Mouse (Mus musculus) myocyte (in vitro differentiated cells): ENCODE measurements at regions not wholly inside any gene's neighbourhood (a gene's known extent, or its start where the extent isn't known, plus 50 kb on each side); places are given as distances from the start of the nearest gene placed in this dataset.

Experiments
- CEBPB ChIP-seq: IDR thresholded peaks from 2 replicates; pipeline ENCODE4 v1.6.1; 2011; ENCODE audit warnings: mild to moderate bottlenecking, moderate library complexity; ENCODE audit not compliant: poor library complexity, insufficient read depth, severe bottlenecking
- E2F4 ChIP-seq: IDR thresholded peaks from one replicate; pipeline ENCODE4 v1.6.1; 2011; ENCODE audit warnings: mild to moderate bottlenecking, control low read depth, moderate library complexity; ENCODE audit not compliant: insufficient read depth
- MAX ChIP-seq: IDR thresholded peaks from one replicate; pipeline ENCODE4 v1.6.1; 2011; ENCODE audit warnings: low read depth, mild to moderate bottlenecking, control low read depth
- MYOD1 ChIP-seq, 3 experiments: IDR thresholded peaks; one replicate each; pipeline ENCODE4 v1.6.1; 2011; ENCODE audit warnings: control low read depth in 2 of 3, low read depth in 2 of 3, mild to moderate bottlenecking in 2 of 3, moderate library complexity in 1 of 3; ENCODE audit not compliant: insufficient read length in 2 of 3, control insufficient read depth in 1 of 3
- MYOG ChIP-seq, 3 experiments: IDR thresholded peaks; one replicate each; pipeline ENCODE4 v1.6.1; 2011; ENCODE audit warnings: control low read depth in 2 of 3, low read depth in 2 of 3, mild to moderate bottlenecking in 2 of 3; ENCODE audit not compliant: insufficient read length in 2 of 3, control insufficient read depth in 1 of 3, insufficient read depth in 1 of 3
- POLR2A ChIP-seq: IDR thresholded peaks from one replicate; pipeline ENCODE4 v1.6.1; 2011; ENCODE audit warnings: low read depth, mild to moderate bottlenecking, control low read depth, moderate library complexity; ENCODE audit not compliant: insufficient read length
- POLR2AphosphoS2 ChIP-seq: IDR thresholded peaks from one replicate; pipeline ENCODE4 v1.6.1; 2011; ENCODE audit warnings: low read depth, control low read depth; ENCODE audit not compliant: insufficient read length
- REST ChIP-seq: IDR thresholded peaks from one replicate; pipeline ENCODE4 v1.6.1; 2011; ENCODE audit warnings: mild to moderate bottlenecking, control low read depth, moderate library complexity; ENCODE audit not compliant: insufficient read depth, insufficient read length
- SRF ChIP-seq: IDR thresholded peaks from one replicate; pipeline ENCODE4 v1.6.1; 2011; ENCODE audit warnings: low read depth; ENCODE audit not compliant: control insufficient read depth, insufficient read length
- TCF12 ChIP-seq: IDR thresholded peaks from one replicate; pipeline ENCODE4 v1.6.1; 2011; ENCODE audit warnings: mild to moderate bottlenecking, control low read depth; ENCODE audit not compliant: poor library complexity, insufficient read depth, severe bottlenecking
- USF1 ChIP-seq: IDR thresholded peaks from one replicate; pipeline ENCODE4 v1.6.1; 2011; ENCODE audit warnings: low read depth, mild to moderate bottlenecking, control low read depth, moderate library complexity

DNA sequence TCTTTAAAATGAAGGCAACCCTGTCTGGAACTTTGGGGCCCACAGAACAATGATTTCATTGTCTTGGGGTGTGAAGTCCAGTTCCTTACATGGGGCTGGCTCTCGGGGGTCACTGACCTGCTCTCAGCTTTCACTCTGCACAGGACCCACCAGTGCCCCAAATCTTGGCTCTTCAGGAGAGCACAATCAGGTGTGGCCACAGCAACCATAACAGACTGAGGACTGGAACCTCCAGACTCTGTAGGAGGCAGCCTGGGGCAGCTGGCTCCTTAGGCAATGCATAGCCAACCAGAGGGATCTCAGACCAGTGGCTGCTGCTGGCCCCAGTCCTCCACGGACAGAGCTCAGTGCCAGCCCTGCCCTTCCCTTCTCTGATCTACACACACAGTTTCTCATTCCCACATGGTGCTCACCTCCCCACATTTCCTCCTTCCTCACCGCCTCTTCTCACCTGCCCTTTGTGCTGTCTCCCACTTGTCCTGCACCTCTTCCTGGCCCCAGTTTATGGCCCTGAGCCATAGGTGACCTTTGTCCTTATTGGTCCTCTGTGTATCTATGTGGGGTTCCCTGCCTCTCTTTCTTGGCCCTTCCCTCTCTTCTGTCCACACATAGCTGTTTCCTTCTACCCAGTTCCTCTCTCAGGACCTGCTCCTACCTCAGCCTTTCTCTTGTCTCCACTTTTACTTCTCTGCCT is 151.9 kb upstream of the Zmiz1 start:
- TF ChIP-seq CEBPB (no peak), MAX (no peak), USF1 (no peak), E2F4 (no peak), SRF (no peak), POLR2A (no peak), MYOG (IDR thresholded peaks at IDR 0.05; ENCODE audit: control insufficient read depth in 1 of 3, insufficient read depth in 1 of 3, insufficient read length in 2 of 3, low read depth in 2 of 3) (no peak), MYOD1 (IDR thresholded peaks at IDR 0.05; ENCODE audit: control insufficient read depth in 1 of 3, insufficient read length in 2 of 3, low read depth in 2 of 3) (no peak), POLR2AphosphoS2 (no peak), REST (no peak), TCF12 (no peak)
